Mouse (Mus musculus) heart, postnatal 36 days (tissue): ENCODE results near the gene Sirt4. TPM values are rescaled to one million over a fixed set of nuclear protein-coding genes. Genes with fewer than 3 reads are reported as not detected.
"Not testable (repeated sequence)": the region's sequence is repeated elsewhere in the genome, so short reads cannot be mapped to it uniquely, and the experiment has no call there.

ENCODE experiments used
- DNase-seq, 2 experiments: peaks; one replicate each; pipeline ENCODE4 v3.0.0; 2021 to 2022
- intact Hi-C: fragments of 180-260 bp; cut with DNase I; formaldehyde crosslinking; loops from one replicate; pipeline ENCODE4 v1.15.1; 2025
- total RNA-seq, 2 experiments: library from RNA; stranded (reverse); gene quantifications; 2 replicates each; pipeline ENCODE4 v1.2.3; 2021

Sirt4 gene
- 10 to 100 TPM; 17.9 to 18.1 TPM for total RNA-seq

DNA sequence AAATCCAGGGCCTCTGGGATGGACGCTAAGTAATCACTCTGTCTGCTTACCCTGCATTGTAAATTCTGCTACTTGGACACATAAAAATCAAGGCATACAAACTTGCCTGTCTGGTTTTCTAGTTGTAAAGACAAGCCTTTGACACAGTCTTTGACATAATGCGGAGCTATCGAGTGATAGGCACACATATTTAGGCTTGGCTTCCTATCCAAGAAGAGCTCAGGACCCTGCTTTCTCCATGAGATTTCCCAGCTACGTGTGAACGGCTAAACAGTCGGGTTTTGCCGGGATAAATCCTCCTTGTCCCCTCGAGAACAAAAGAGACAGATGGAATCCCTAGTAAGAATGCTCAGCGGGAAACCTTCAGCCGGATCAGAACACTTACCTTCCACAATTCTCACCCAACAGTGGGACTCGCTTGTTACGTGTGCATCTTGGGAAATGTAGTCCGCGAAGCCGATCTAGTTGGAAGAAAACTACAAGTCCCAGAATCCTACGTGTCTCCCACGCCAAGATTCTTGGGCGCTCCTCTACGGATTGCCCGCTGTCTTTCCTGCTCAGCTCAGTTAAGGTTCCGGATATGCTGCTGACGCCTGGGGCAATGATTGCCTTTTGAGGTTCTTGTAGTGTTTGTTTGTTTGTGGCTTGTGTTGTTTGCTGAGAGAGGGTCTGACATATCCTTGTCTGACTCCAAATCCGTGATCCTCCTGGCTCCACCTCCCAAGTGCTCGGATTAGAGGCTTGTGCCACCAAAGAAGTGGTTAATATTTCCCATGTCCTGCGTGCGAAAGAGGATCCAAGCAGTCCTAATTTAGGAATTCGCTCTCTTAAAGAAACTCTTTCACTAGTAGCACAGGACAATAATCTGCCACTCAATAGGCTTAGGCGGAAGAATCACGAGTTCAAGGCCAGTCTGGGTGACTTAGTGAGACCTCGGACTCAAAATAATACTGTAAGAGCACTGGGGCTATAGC lies at the start of gene Sirt4:
Gene Sirt4, minus strand, starts transcription at position 779 of the 974 bp plus-strand sequence.
- peak; percentile 77 to 79 for DNase-seq
- intact Hi-C loops: no loop called here

DNA sequence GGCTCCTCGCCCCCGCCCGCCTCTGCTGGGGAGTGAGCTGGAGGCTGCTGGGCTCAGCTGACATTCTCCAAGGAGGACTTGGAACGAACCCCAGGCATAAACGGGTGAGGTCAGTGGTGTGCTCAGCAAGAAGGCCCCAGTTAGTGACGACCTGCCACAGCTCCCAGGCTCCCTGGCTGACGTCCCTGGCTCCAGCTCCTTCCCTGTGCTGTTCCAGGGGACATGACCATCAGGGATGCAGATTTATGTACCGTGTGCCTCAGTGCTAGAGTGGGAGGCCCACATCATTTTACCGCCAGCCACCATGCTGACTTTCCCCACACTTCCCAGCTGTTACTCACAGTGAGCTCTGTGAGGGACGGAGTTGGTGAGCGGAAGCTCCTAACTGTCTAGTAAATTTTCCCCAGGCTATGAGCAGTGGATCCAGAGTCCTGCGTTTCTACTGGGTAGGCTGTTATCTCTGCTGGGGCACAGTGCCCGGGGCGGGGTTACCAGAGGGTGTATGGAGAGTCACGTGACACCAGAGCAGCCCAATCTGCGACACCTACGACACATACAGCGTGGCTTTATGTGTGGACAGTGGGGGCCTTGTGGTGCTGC lies 47.2 kb upstream of the Sirt4 start:
- intact Hi-C loops: no loop called here
- peak; percentile 80 to 81 for DNase-seq

DNA sequence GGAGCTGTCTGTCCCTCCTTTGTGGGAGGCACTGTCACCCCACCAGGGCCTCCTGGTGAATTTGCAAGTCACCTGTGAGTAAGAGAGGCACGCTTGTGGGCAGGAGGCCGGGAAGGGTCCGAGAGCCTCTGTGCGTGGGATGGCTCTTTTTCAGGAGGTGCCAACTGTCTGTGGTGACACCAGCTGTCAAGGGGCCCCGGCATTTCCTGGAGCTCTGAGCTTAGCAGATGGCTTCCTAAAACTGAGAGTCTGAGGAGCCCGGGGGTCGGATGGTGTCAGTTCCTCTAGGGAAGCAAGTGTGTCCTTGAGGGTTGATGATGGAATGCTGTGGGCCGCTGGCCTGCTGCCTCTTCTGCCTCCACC lies 45.9 kb upstream of the Sirt4 start:
- DNase-seq: peak in 1 of 2 experiments; percentile 41
- intact Hi-C loops: no loop called here

DNA sequence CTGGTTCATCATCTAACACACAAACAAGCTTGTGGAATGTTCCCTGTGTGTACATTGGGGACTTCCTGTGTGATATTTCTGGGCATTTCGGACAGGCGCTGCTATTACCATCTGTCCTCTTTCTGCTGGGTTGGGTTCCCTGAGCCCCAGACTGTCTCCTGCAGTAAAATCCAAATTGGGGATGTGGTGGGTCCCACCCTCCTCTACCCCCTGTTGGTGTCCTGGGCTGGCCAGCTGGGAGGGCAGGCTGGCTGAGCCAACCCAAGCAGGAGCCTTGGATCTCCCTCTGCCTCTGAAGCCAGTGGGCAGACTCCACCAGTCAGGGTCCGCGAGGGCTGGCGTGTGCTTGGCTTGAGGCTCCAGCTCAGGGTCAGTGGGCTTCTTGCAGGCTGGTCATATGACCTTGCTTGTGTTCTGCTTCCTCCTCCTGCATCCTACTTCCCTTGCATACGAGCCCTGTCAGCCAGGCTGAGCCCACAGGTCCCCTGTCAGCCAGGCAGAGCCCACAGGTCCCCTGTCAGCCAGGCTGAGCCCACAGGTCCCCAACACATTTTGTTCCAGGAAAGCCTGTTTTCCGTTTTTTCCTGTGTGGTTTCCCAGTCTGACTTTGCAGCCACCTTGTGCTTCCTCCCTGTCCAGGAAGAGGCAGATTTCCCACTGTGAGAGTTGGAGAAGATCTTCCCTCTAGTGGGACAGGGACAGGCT lies 45.4 kb upstream of the Sirt4 start:
- intact Hi-C loops: no loop called here
- DNase-seq: peak in 1 of 2 experiments; percentile 52

DNA sequence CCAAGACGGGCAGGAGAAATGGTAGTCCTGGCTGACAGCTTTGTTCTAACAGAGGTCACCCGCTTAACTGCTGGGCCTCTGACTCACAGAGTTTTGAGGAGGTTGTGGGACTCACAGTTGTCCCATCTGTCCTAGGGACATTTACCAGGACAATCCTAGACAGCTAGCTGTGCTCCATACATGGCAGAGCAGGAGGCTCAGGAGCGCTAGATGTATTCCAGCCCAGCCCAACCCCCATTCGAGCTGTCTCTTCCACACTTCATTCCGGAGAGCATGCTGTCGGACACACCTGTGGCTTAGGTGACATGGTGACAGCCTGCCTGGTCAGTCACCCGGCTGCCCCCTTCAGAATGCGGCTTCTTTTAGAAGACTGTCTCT lies 44.8 kb upstream of the Sirt4 start:
- intact Hi-C loops: no loop called here
- DNase-seq: no peak

DNA sequence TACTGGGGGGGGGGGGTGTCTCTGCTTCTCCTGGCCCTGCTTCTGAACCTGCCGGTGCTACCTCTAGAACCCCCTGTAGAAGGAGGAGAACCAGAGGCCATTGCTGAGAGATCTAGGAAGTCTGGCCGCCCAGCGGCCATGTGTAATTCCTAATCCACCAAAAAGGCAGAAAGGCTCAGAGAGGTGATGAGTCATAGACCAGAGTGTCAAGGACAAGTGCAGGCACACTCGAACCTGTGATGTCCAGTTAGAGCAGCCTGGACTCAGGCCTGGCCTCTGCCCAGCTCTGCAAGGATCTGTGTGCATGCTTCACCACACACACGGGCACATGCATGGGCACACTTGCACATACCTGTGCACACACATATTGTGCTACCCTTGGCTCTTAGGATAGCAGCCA lies 43.6 kb upstream of the Sirt4 start:
- intact Hi-C loops: no loop called here

DNA sequence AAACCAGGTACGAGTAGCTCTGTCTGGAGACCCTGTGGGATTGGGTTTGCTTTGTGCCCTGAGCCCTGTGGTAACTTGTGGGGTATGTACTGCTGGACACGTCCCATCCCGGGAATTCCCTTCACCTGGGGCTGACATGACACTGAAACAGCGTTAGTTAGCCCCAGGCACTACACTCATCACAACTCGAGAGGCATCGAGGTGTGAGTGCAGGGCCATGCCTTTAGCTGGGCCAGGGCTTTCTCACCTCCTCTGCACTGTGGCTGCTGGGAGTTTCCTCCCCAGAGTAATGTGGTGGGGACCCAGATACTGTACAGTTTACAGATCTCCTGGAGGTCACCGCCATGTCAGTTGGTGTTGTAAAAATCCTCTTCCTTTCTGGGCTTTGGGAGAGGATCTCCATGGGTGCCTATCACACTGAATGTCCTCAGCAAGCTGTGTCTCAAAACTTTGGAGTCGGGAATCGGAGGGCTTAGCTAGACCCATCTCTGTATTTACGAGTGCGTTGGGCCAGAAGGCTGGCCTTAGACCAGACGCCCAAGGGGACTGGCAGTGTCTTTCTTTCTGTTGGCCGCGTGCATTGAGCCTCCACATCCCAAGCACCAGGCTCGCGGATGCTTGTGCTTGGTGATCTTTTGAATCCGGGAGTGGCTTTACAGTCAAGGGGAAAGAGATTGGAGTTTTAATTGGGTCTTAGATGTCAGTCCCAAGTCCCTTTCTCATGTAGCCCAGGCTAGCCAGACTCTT lies 42.1 kb upstream of the Sirt4 start:
- intact Hi-C loops: no loop called here
- DNase-seq: peak in 1 of 2 experiments; percentile 2

More for the DNA sequence above, 43.6 kb upstream of the Sirt4 start:
- DNase-seq: no peak

DNA sequence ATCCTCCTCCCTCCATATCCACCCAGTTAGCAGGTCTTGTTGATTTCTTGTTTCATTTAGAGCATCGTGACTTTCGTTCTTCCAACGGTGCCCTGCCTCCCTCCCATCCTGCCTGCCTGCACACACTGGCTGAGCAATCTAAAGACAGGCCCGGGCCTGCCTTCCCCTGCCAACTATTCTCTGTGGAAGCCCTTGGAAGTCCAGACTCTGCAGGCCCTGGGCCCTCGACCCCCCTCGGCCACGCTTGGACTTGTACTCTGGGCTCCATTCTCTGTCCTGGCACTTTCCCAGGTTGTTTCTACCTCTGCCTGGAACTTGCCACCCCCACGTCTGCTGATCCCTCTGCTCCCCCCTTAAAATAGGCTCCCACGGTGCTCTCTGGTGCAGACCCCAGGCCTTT lies 41.4 kb upstream of the Sirt4 start:
- no peak for DNase-seq
- intact Hi-C loops: no loop called here

DNA sequence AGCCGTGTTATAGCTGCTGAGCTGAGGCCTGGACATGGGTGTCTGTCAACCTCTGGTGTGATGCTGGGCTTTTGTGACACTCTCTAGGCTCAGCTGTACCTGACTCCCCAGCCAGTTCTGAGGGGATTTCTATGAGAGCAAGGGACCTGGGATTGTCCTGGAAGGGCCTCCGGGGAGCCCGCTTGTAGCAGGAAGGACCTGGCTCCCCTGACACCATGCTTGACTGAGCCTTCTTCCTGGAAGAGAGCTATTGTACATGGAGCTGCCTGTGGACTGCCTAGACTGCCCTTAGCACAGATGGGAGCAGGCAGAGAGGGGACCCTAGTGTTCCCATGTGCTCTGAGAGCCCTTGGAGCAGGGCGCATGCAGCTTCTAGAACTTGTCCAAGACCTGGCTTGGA lies 40.9 kb upstream of the Sirt4 start:
- intact Hi-C loops: no loop called here
- peak in 1 of 2 experiments; percentile 3 for DNase-seq

DNA sequence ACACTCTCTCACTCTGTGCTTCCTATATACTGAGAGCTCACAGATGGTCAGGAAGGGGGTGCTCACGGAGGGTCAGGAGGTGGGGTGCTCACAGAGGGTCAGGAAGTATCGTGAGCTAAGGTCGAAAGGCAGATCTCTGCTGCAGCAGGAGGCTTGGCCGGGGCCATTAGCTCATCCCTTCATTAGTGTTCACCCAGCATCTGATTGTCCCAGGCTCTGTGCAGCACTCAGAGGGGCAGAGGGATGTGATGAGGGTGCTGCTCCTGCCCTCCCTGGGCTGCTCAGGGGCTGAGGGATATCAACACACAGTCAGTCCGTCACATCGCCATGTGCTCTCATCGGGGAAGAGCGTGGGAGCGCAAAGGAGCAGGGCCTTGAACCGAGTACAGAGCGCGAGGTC lies 39.9 kb upstream of the Sirt4 start:
- peak in 1 of 2 experiments; percentile 3 for DNase-seq
- intact Hi-C loops: no loop called here

DNA sequence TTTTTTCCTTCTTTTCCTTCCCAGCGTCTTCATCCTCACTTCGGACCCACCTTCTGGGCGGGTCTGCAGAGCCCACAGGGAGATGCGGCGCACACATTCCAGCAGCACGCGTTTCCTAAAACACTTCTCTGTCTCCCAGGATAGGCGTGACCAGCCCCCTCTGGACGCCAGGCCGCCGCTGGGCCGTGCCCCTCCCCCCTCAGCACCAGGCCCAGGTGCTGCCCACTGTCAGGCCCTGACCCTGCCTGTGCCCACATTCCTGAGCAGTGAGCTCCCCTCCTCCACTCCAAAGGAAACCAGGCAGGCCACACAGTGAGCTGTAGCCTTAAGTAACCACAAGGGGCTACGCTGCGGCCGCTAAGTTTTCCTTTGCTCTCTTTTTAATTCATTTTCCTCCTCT lies 39.4 kb upstream of the Sirt4 start:
- DNase-seq: peak in 1 of 2 experiments; percentile 11
- intact Hi-C loops: no loop called here

DNA sequence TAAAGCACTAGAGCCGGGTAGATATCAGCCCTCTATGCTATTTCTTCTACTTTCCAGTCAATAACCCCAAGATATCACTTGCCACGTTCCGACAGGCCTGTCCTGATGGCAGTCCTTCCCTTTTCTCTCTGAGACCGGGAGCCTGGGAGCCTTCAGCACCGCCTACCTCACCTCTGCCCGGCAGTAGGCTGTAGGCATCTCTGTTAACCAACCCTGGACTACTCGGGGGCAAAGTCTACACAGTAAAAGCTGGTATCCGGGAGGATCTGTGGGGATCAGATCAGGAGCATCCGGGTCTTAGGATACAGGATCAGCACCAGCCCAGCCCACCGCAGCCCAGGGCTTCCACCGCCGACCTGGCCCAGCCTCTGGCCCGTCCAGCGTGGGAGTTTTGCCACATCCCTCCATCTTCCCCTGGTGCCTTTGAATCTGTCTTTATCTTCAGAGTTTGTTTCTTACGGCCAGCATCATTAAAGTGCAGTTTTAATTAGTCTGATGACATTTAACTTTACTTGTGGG lies 38.5 kb upstream of the Sirt4 start:
- peak in 1 of 2 experiments; percentile 4 for DNase-seq
- intact Hi-C loops: no loop called here

DNA sequence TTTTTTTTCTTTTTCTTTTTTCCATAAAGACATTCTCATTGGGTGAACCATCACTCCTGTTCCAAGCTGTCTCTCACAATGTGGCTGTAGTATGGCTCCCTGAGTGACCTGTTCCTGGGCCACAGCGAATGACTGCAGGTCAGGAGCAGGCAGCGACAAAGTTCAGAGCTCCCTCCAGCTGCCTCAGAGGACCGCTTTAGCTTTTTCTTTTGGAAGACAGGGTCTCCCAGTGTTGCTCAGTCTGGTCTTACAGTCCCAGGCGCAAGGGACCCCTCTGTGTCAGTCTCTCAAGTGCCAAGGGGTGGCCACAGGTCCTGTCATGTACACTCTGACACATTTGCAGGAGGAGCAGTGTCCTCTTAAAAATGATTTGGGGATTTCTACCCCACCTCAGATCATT lies 38.0 kb upstream of the Sirt4 start:
- intact Hi-C loops: no loop called here
- peak in 1 of 2 experiments; percentile 11 for DNase-seq

DNA sequence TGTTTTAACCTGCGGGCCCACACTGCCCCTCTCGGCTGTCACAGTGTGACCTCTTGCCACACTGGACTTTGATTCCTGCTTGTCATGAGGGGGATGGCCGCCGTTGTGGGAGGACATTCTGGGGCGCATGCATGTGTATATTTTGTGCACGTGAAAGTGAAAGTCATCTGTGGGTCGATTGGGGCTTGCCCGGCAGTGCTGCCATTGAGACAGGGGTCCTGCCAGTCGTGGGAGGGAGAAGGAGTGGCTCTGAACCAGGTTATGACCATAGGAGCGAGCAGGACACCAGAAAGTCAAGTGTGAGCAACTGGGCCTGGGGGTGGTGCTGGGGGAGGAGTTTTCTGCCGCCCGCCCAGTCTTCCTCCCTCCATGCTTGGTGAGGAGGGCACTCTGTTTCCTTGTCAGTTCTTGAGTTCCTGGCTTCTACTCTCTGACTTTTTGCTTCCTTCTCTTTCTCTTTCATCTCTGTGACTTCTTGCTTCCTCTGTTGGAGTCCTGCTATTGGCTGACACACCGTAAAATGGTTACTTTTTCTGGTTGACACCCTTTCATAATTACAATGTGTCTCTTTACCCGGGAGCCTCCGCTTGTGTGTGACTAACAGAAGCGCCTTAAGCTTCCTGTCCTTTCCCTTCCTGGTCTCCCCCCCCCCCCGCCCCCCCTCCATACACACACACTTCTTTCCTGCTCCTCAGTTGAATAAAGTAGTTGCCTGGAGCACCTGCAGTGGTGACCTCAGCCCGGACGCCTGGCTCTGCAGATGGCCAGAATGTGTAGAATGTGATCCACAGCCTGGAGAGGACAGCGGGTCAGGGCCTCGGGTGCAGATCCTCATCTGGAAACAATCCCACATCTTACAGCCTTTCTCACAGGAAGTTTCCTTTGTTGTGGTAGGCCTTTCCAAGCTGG lies 37.3 kb upstream of the Sirt4 start:
- intact Hi-C loops: no loop called here

DNA sequence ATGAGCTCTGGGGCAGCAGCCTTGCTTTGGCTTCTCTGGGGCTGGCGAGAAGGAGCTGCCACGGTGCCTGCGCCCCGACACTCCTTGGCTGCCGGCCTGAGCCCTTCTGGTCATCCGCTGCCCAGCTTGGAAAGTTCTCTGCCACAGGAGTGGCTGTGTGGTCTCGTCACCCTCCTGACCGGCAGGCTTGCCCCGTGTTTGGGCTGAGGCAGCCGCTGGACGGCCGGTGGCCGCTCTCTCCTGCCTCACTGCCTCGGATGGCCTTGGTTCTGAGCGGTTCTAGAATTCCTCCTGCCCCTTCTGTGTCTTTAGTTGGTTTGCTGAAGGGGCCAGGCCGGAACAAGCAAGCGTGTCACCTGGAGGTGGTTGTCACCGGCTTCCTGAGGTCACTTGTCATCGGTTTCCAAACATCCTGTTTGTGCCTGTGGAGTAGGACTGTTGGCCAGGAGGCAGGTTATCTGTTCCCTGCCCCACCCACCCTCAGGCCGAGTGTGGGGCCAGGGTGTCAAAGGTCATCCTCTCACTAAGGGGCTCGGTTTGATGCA lies 35.9 kb upstream of the Sirt4 start:
- intact Hi-C loops: no loop called here
- DNase-seq: peak; percentile 43 to 45

More for the DNA sequence above, 37.3 kb upstream of the Sirt4 start:
- peak; percentile 55 to 67 for DNase-seq

DNA sequence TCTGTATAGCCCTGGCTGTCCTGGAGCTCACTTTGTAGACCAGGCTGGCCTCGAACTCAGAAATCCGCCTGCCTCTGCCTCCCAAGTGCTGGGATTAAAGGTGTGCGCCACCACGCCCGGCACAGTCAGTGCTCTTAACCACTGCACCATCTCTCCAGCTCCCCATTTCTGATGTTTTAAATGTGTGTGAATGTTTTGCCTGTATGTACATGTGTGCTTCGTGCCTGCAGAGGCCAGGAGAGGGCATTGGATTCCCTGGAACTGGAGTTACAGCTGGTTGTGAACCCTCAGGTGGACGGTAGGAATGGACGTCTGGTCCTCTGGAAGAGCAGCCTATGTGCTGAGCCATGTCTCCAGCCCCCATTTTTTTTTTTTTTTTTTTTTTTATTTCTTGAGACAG lies 33.7 kb upstream of the Sirt4 start:
- intact Hi-C loops: not testable (repeated sequence)

DNA sequence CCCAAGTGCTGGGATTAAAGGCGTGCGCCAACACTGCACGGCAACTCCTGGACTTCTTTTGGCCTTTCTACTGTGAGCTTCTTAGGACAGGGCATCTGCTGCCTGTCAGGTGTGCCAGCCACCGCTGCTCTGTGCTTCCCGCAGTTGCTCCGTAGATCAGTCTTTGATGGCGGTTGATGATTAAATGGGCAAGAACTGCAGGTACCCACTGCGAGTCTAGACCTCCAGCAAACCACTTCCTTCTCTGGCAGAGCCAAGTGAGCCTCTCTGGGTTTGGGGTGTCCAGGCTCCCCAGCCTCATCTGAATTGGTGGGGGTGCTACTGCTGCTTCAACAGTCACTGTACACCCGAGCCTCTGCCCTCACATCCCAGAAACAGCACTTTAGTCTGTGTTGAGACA lies 33.0 kb upstream of the Sirt4 start:
- intact Hi-C loops: no loop called here
- DNase-seq: no peak

More for the DNA sequence above, 33.7 kb upstream of the Sirt4 start:
- DNase-seq: not testable (repeated sequence)

DNA sequence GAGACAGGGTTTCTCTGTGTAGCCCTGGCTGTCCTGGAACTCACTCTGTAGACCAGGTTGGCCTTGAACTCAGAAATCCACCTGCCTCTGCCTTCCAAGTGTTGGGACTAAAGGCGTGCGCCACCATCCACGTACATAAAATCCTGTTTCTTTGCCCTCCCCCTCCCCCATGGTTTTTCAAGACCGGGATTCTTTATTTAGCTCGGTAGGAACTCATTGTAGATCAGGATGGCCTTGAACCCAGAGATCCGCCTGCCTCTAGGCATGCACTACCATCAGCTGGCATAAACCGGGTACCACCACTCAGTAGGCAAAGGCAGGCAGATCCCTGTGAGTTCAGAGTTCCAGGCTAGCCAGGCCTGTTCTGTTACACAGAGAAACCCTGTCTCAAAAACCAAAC lies 32.4 kb upstream of the Sirt4 start:
- intact Hi-C loops: no loop called here
- DNase-seq: no peak
